Mouse (Mus musculus) liver, embryonic 12.5 days (tissue): ENCODE measurements around the gene Eral1. TPM values are rescaled to one million over a fixed set of nuclear protein-coding genes. Genes with fewer than 3 reads are reported as not detected.
A peak's percentile ranks its signal among the peaks of the same experiment; 100 is the strongest.
"Not testable (repeated sequence)": the region's sequence is repeated elsewhere in the genome, so short reads cannot be mapped to it uniquely, and the experiment has no call there.

Experiments used
- ATAC-seq: fragments of 200-750 bp; cut with Nextera tagmentation; 2 replicates; pipeline ENCODE4 v1.8.0; 2017; ENCODE audit warnings: moderate number of reproducible peaks, mild to moderate bottlenecking, moderate library complexity
- H3K27ac ChIP-seq: fragments of 300-500 bp; sonication (generic); 2 replicates; pipeline ENCODE4 v1.5.1; 2016; ENCODE audit warnings: mild to moderate bottlenecking
- H3K27me3 ChIP-seq: fragments of 300-500 bp; sonication (generic); replicated peaks from 2 replicates; pipeline ENCODE4 v1.6.1; 2016; ENCODE audit warnings: mild to moderate bottlenecking, moderate library complexity
- H3K36me3 ChIP-seq: fragments of 300-500 bp; sonication (generic); 2 replicates; pipeline ENCODE4 v1.6.1; 2016; ENCODE audit warnings: mild to moderate bottlenecking, moderate library complexity
- H3K4me1 ChIP-seq: fragments of 300-500 bp; sonication (generic); 2 replicates; pipeline ENCODE4 v1.6.1; 2016
- H3K4me2 ChIP-seq: fragments of 300-500 bp; sonication (generic); 2 replicates; pipeline ENCODE4 v1.6.1; 2016; ENCODE audit warnings: mild to moderate bottlenecking, moderate library complexity
- H3K4me3 ChIP-seq: fragments of 300-500 bp; sonication (generic); 2 replicates; pipeline ENCODE4 v1.5.1; 2016; ENCODE audit warnings: mild to moderate bottlenecking, moderate library complexity
- H3K9ac ChIP-seq: fragments of 300-500 bp; sonication (generic); 2 replicates; pipeline ENCODE4 v1.6.1; 2016; ENCODE audit warnings: mild to moderate bottlenecking, moderate library complexity
- H3K9me3 ChIP-seq: fragments of 300-500 bp; sonication (generic); replicated peaks from 2 replicates; pipeline ENCODE4 v1.6.1; 2016; ENCODE audit warnings: mild to moderate bottlenecking, moderate library complexity
- WGBS: fragments of 180-500 bp; shearing (Covaris S2); methylation state at CpG from one replicate; pipeline ENCODE4 v1.1.7; 2016; ENCODE audit not compliant: insufficient replicate concordance; 5-methylcytosine and 5-hydroxymethylcytosine counted together
- polyA plus RNA-seq: library from polyadenylated mRNA; unstranded; fragments of >200 nt; fragmentation: Nextera tagmentation; extraction: Ambion mirVana; gene quantifications from 2 replicates; pipeline ENCODE4 v1.2.1, GENCODE M21; 2016

Gene Eral1
- polyA plus RNA-seq, 1 experiment from 2014 or later: 25.5 TPM

DNA sequence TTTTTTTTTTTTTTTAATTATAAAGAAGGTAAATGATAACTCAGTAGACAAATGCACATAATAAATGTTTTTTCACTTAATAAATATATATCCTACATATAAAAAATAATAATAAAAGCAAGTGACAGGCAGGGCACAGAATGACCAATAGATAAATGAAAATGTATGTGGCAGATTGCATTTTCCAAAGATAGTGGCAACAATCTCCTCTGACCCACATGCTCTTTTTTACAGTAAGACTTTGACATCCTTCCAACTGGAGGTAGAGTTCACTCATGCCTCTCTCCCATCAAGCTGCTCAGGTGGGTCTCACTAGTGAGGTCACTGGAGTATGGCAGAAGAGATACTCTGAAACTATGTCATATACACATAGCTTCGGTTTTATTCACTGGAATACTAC, 17.6 kb downstream of the Eral1 start:
- Histone ChIP-seq H3K9ac (peak overlapping the region; percentile 49), H3K4me1 (peaks cover 84% of the 10 kb centered on the region), H3K9me3 (no peaks in the 10 kb centered on the region), H3K27ac (peak overlapping the region; percentile 100), H3K27me3 (no peaks in the 10 kb centered on the region), H3K4me3 (no peak overlapping the region), H3K4me2 (no peak overlapping the region), H3K36me3 (peaks cover 25% of the 10 kb centered on the region)
- ATAC-seq: no peak
- WGBS: 77% methylated on average over 1 of the region's 1 CpGs

DNA sequence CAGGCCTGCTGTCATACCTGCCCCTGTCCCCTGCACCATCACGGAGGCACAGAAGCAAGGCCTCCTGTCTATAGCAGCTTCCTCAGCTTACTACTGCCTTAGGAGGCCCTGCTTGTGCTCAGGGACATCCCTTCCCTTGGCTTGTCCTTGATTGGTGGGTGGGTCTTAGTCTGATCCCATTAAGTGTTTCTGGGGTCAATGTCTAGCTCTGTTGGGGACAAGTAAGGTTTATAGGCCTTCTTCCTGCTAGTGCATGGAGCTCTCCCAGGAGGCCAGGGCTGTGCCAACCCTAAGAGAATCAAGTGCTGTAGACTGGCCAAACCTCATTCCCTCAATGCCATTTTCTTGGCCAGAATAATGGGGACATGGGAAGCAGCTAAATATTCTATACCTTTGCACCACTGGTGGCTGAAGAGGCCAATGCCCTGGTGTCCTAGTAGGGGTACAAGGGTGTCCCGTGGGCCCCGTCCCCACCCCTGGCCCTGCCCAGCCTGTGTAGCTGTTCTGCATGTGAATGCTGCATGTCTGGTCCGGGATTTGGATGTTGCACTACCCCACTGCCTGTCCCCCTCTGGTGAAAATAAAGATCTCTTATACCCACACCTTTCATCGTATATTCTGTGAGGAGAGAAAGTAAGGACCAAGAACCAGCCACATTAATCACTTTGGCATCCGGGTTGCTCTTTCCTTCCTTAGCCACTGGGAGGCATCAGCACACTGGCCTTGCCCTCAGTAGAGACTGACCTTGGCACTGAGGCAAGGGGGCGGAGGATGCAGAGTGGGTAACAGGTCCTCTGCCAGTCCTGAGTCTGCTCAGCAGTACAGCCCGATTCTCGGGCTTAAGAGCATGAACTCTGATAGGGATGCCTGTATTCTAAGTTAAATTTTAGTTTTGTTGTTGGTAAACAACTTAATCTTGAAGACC, 20.1 kb downstream of the Eral1 start:
- Histone ChIP-seq H3K27ac (peak overlapping the region; percentile 84), H3K27me3 (no peaks in the 10 kb centered on the region), H3K36me3 (peaks cover 50% of the 10 kb centered on the region), H3K9ac (peak overlapping the region; percentile 47), H3K4me2 (peak overlapping the region; percentile 41), H3K4me3 (no peak overlapping the region), H3K4me1 (peaks cover 60% of the 10 kb centered on the region), H3K9me3 (no peaks in the 10 kb centered on the region)
- peak; percentile 85 for ATAC-seq
- 46% methylated on average over 9 of the region's 9 CpGs for WGBS

DNA sequence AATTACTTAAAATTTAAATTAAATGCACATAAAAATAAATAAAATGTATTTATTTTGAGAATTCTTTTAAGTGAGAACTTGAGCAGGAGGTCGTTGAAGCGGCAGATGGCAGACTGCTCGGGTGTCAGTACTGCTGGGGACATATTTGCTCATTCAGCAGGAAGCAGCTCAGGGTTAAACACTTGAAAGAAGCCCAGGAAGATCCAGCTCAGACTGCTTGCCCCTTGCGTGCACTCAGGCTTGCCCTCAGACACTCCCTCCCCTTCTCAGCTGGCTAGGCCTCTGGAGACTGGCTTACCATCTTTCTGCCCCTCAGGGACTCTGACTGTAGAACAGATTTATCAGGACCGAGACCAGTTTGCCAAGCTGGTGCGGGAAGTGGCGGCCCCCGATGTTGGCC, 23.2 kb downstream of the Eral1 start:
- Histone ChIP-seq H3K4me1 (peaks cover 56% of the 10 kb centered on the region), H3K27me3 (no peaks in the 10 kb centered on the region), H3K9ac (no peak overlapping the region), H3K4me2 (no peak overlapping the region), H3K36me3 (peaks cover 66% of the 10 kb centered on the region), H3K9me3 (no peaks in the 10 kb centered on the region), H3K4me3 (no peak overlapping the region), H3K27ac (no peak overlapping the region)
- WGBS: 87% methylated on average over 8 of the region's 8 CpGs
- ATAC-seq: no peak

DNA sequence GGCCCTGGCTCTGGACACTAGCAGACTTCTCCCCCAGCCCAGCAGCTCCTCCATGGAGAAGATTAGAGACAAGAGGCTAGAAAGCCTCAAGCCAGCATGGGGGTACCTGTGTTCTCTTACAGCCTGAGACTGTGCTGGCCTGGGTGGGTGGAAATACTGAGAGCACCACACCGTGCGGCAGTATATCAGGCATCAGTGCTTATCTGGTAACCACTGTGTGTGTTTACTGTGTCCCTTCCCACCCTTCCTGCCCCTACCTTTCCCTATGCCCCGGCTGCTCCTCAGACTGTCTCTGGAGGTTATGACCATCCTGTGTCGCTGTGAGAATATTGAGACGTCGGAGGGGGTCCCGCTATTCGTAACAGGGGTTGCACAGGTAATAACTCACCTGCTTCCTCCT, 27.1 kb downstream of the Eral1 start:
- H3K9me3 ChIP-seq: no peaks in the 10 kb centered on the region
- peak overlapping the region; percentile 21 for H3K4me2 ChIP-seq
- peak overlapping the region; percentile 57 for H3K27ac ChIP-seq
- ATAC-seq: peak; percentile 90
- H3K4me3 ChIP-seq: no peak overlapping the region
- peaks cover 66% of the 10 kb centered on the region for H3K36me3 ChIP-seq
- peaks cover 29% of the 10 kb centered on the region for H3K4me1 ChIP-seq
- no peaks in the 10 kb centered on the region for H3K27me3 ChIP-seq
- H3K9ac ChIP-seq: peak overlapping the region; percentile 40
- 59% methylated on average over 8 of the region's 8 CpGs for WGBS

DNA sequence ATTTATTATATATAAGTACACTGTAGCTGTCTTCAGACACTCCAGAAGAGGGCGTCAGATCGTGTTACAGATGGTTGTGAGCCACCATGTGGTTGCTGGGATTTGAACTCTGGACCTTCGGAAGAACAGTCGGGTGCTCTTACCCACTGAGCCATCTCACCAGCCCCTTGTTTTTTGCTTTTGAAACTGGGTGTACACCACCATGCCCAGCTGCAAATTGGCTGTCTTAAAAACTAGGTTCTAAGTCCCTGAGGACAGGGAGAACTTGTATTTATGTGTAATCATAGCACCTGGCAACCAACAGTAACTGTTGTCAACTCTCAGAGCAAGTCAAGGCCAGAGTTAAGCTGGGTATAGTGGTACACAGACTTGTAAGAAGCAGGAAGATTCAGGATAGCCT, 31.5 kb downstream of the Eral1 start:
- H3K4me2 ChIP-seq, H3K9me3 ChIP-seq, H3K27me3 ChIP-seq, H3K4me3 ChIP-seq, ATAC-seq, H3K27ac ChIP-seq, H3K9ac ChIP-seq: not testable (repeated sequence)
- Histone ChIP-seq H3K36me3 (peaks cover 33% of the 10 kb centered on the region), H3K4me1 (peaks cover 23% of the 10 kb centered on the region)
- 84% methylated on average over 3 of the region's 4 CpGs for WGBS

DNA sequence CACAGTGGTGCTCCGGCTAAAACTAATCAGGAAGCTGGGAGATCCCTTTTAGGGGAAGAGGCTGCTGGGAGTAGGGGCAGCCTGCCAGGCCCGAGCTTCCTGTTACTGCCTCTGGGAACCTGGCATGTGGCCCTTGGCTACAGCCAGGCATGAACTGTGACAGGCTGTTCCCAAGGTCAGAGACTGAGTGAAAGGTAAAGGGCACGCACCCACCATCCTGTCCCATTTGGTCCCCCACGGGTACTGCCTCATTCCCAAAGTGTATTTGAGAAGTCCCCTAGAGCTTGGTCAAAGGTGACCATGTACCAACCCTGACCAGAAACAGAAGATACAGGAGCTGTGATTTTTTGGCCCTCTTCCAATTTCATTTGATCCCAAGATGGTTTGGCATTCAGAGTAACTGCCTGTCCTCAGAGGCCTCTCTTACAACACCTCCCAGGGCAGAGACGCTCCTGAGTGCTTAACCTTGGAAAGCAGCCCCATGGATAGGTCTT, 35.4 kb downstream of the Eral1 start:
- 0 out of 2 replicates have a peak, but pooled peaks cover 6% of the 10 kb centered on the region for H3K9me3 ChIP-seq
- no peaks in the 10 kb centered on the region for H3K27me3 ChIP-seq
- H3K4me3 ChIP-seq: no peak overlapping the region
- no peak overlapping the region for H3K27ac ChIP-seq
- no peak for ATAC-seq
- no peak overlapping the region for H3K4me2 ChIP-seq
- peaks cover 46% of the 10 kb centered on the region for H3K36me3 ChIP-seq
- 76% methylated on average over 5 of the region's 5 CpGs for whole genome bisulfite sequencing
- H3K9ac ChIP-seq: no peak overlapping the region
- H3K4me1 ChIP-seq: peaks cover 13% of the 10 kb centered on the region

DNA sequence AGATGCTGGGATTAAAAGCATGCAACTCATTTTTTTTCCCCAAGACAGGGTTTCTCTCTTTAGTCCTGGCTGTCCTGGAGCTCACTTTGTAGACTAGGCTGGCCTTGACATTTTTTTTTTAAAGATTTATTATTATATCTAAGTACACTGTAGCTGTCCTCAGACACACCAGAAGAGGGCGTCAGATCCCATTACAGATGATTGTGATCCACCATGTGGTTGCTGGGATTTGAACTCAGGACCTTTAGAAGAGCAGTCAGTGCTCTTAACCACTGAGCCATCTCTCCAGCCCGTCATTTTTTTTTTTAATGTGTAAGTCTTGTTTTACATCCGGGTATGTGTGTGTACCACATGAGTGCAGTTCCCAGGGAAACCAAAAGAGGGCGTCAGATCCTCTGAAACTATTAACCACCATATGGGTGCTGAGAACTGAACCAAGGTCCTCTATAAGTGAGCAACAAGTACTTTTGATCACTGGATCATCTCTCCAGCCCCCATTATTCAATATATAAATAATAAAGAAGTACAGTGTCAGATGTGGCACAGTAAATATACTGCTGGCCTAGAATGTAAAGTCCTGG, 37.8 kb downstream of the Eral1 start:
- H3K9me3 ChIP-seq, H3K27ac ChIP-seq, ATAC-seq, H3K4me2 ChIP-seq, H3K9ac ChIP-seq, H3K27me3 ChIP-seq, H3K4me3 ChIP-seq: not testable (repeated sequence)
- Histone ChIP-seq H3K36me3 (peaks cover 50% of the 10 kb centered on the region), H3K4me1 (peaks cover 36% of the 10 kb centered on the region)
- WGBS: 82% methylated on average over 4 of the region's 4 CpGs

DNA sequence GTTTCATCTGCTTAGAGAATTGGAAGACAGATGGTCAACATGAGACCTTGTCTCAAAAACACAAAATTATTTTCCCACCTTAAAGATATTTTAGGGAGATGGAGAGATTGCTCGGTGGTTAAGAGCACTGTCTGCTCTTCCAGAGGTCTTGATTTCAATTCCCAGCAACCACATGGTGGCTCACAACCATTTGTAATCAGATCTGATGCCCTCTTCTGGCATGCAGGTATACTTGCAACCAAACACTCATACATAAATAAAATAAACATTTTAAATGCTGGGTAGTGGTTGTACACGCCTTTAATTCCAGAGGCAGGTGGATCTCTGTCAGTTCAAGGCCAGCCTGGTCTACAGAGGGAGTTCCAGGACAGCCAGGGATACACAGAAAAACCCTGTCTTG, 39.3 kb downstream of the Eral1 start:
- H3K36me3 ChIP-seq: peaks cover 56% of the 10 kb centered on the region
- no peak overlapping the region for H3K9ac ChIP-seq
- H3K27me3 ChIP-seq: no peaks in the 10 kb centered on the region
- H3K4me3 ChIP-seq: no peak overlapping the region
- WGBS: 46% methylated on average over 2 of the region's 2 CpGs
- ATAC-seq: no peak
- 0 out of 2 replicates have a peak, but pooled peaks cover 6% of the 10 kb centered on the region for H3K9me3 ChIP-seq
- no peak overlapping the region for H3K27ac ChIP-seq
- H3K4me2 ChIP-seq: no peak overlapping the region
- peaks cover 48% of the 10 kb centered on the region for H3K4me1 ChIP-seq

DNA sequence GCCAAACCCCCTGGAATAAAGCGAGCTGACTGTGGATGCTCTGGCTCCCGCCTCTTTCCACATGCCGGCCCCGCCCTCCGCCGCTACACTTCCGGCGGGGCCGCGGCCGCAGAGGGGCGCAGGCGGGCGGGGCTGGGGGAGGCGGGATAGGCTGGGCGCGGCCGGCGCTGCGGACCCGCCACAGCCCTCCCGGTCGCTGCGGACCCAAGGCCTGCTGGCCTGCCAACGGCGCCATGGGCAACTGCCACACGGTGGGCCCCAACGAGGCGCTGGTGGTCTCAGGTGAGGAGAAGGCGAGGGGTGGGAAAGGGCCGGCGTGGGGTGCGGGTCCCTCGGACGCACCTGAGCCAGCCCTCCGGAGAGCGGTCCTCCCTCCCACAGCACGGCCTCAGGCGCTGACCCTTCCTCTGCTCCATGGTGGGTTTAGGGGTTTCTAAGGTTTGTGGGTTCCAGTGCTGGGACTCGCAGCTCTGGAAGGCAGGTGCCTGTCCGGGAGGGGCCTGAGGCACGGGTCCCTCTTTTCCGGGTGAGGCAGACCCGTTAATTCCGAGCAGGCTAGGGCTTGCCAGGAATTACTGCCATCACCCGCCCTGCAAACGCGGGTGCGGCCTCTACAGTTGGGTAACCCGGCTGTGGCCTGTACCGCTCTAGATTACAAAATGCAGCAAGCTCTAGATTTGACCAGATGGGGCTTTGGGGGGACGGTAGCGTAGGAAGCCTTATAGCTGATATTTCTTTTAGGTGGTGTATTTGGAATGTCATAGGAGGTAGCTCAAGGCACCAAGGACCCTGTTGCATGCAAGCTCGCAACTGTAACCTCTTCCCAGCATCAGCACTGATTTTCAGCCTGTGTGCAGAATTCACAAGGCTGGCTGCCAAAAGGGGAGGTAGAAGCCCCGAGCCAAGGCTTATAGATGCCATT, 42.1 kb downstream of the Eral1 start, which contains the start of gene Flot2:
TSS of gene Flot2 (plus strand) at position 101 of the 922 bp plus-strand sequence.
- Histone ChIP-seq H3K4me1 (peaks cover 65% of the 10 kb centered on the region), H3K4me3 (peak within 1 kb of the TSS; percentile 78), H3K4me2 (peak within 1 kb of the TSS; percentile 95), H3K9ac (peak within 1 kb of the TSS; percentile 86), H3K27me3 (no peaks in the 10 kb centered on the region), H3K27ac (peak within 1 kb of the TSS; percentile 90), H3K36me3 (peaks cover 80% of the 10 kb centered on the region), H3K9me3 (0 out of 2 replicates have a peak, but pooled peaks cover 6% of the 10 kb centered on the region)
- ATAC-seq: peak; percentile 82
- 4% methylated on average over 55 of the region's 55 CpGs for WGBS

DNA sequence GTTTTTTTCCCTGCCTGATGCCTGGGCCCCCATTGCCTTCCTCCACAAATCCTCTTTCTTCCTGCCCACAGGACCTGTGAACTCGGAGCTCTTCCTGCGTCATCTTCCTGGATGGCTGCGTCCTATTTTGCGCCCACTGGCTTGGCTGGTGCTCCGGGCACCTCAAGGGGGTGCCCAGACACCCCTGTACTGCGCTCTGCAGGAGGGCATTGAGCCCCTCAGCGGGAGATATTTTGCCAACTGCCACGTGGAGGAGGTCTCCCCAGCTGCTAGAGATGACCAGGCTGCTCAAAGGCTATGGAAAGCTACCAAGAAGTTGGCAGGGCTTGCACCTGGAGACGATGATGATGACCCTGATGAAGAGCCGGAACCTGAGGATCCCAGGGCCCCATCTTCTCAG, 43.4 kb downstream of the Eral1 start:
- Histone ChIP-seq H3K27ac (peak overlapping the region; percentile 90), H3K9ac (peak overlapping the region; percentile 86; the same call in 1 of the 2 replicates), H3K36me3 (peaks cover 69% of the 10 kb centered on the region), H3K4me2 (peak overlapping the region; percentile 95), H3K4me3 (peak overlapping the region; percentile 78; the same call in 1 of the 2 replicates), H3K4me1 (peaks cover 73% of the 10 kb centered on the region), H3K9me3 (no peaks in the 10 kb centered on the region), H3K27me3 (no peaks in the 10 kb centered on the region)
- no peak for ATAC-seq
- WGBS: 82% methylated on average over 10 of the region's 10 CpGs

DNA sequence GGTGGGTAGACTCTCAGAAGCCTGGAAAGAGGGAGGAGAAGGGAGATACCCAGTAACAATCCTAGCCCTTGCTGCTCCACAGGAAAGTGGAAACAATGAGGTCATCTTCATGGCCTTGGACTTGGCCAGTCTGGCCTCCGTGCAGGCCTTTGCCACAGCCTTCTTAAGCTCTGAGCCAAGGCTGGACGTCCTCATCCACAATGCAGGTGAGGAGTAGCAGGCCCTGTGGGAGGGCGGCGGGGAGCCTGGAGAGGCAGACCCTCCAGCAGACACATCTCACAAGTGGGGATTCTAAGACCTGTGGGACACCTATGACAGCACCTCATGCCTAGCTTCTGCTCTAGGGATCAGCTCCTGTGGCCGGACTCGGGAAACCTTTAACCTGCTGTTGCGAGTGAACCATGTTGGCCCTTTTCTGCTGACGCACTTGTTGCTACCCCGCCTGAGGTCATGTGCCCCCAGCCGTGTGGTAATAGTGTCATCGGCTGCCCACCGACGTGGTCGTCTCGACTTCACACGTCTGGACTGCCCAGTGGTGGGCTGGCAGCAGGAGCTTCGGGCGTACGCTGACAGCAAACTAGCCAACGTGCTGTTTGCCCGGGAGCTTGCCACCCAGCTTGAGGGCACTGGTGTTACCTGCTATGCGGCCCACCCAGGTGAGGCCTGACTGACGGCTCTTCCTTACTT, 46.1 kb downstream of the Eral1 start:
- Histone ChIP-seq H3K4me2 (peak overlapping the region; percentile 97), H3K36me3 (peaks cover 57% of the 10 kb centered on the region), H3K4me3 (peak overlapping the region; percentile 80), H3K27ac (peak overlapping the region; percentile 46), H3K27me3 (no peaks in the 10 kb centered on the region), H3K4me1 (peaks cover 82% of the 10 kb centered on the region), H3K9me3 (no peaks in the 10 kb centered on the region), H3K9ac (peak overlapping the region; percentile 89; the same call in 1 of the 2 replicates)
- 91% methylated on average over 23 of the region's 23 CpGs for WGBS
- ATAC-seq: no peak
